Mouse (Mus musculus) c-Kit-negative CD71-positive TER-119-positive erythroid progenitor cells, embryonic 14.5 days (primary cell): ENCODE data around the gene Tnfrsf18.
A peak's percentile ranks its signal among the peaks of the same experiment; 100 is the strongest.

Experiments
- DNase-seq: peaks from one replicate; pipeline ENCODE4 v3.0.0-alpha.2; 2013; ENCODE audit warnings: low read depth, low spot score

Gene Tnfrsf18

GRCm38 (mm10) chr4:156032856-156033255 lies 6.9 kb downstream of the Tnfrsf18 start:
- no peak for DNase-seq

- peak; percentile 12 for DNase-seq
Observed at GRCm38 (mm10) chr4:156033476-156034119, 7.6 kb downstream of the Tnfrsf18 start.

GRCm38 (mm10) chr4:156034301-156034700 lies 8.3 kb downstream of the Tnfrsf18 start:
- no peak for DNase-seq

GRCm38 (mm10) chr4:156034901-156035300 lies 8.9 kb downstream of the Tnfrsf18 start:
- DNase-seq = no peak

GRCm38 (mm10) chr4:156044754-156045153 lies 18.8 kb downstream of the Tnfrsf18 start:
- no peak for DNase-seq

- DNase-seq = no peak
Observed at GRCm38 (mm10) chr4:156049779-156050178, 23.8 kb downstream of the Tnfrsf18 start.

- no peak for DNase-seq
Observed at GRCm38 (mm10) chr4:156050391-156050980, 24.5 kb downstream of the Tnfrsf18 start.

- DNase-seq = no peak
Observed at GRCm38 (mm10) chr4:156053113-156053512, 27.1 kb downstream of the Tnfrsf18 start.

GRCm38 (mm10) chr4:156054130-156054529 lies 28.2 kb downstream of the Tnfrsf18 start:
- no peak for DNase-seq

- no peak for DNase-seq
Observed at GRCm38 (mm10) chr4:156054606-156055005, 28.6 kb downstream of the Tnfrsf18 start.

- DNase-seq = no peak
Observed at GRCm38 (mm10) chr4:156055173-156055572, 29.2 kb downstream of the Tnfrsf18 start.

GRCm38 (mm10) chr4:156057702-156058101 lies 31.7 kb downstream of the Tnfrsf18 start:
- DNase-seq = no peak

- no peak for DNase-seq
Observed at GRCm38 (mm10) chr4:156058826-156059225, 32.9 kb downstream of the Tnfrsf18 start.

- no peak for DNase-seq
Observed at GRCm38 (mm10) chr4:156059261-156059660, 33.3 kb downstream of the Tnfrsf18 start, which contains the start of gene Ttll10. Gene Ttll10 (minus strand): TSS chr4:156059414.

- DNase-seq = no peak
Observed at GRCm38 (mm10) chr4:156059713-156060112, 33.7 kb downstream of the Tnfrsf18 start.

GRCm38 (mm10) chr4:156063861-156064509 lies 38.0 kb downstream of the Tnfrsf18 start:
- no peak for DNase-seq

- no peak for DNase-seq
Observed at GRCm38 (mm10) chr4:156064510-156064897, 38.5 kb downstream of the Tnfrsf18 start.

- no peak for DNase-seq
Observed at GRCm38 (mm10) chr4:156065156-156065894, 39.4 kb downstream of the Tnfrsf18 start.

GRCm38 (mm10) chr4:156067256-156067949 lies 41.4 kb downstream of the Tnfrsf18 start:
- no peak for DNase-seq

- DNase-seq = no peak
Observed at GRCm38 (mm10) chr4:156069701-156070100, 43.7 kb downstream of the Tnfrsf18 start.

GRCm38 (mm10) chr4:156070276-156070675 lies 44.3 kb downstream of the Tnfrsf18 start:
- no peak for DNase-seq

GRCm38 (mm10) chr4:156070716-156071115 lies 44.8 kb downstream of the Tnfrsf18 start:
- no peak for DNase-seq
